Mouse (Mus musculus) bone marrow macrophage, adult 2 months (primary cell): Measurements from ENCODE around the gene Iqcb1. TPM values are rescaled to one million over a fixed set of nuclear protein-coding genes. Genes with fewer than 3 reads are reported as not detected.

ENCODE experiments used
- H3K27ac ChIP-seq: 2 replicates; pipeline ENCODE4 v1.5.1; 2012; ENCODE audit warnings: low read depth, low read length; ENCODE audit not compliant: insufficient read depth
- H3K4me1 ChIP-seq: 2 replicates; pipeline ENCODE4 v1.6.1; 2012; ENCODE audit warnings: low read length; ENCODE audit not compliant: control insufficient read depth, insufficient read depth
- H3K4me3 ChIP-seq: 2 replicates; pipeline ENCODE4 v1.5.1; 2012; ENCODE audit warnings: mild to moderate bottlenecking, low read length, moderate library complexity; ENCODE audit not compliant: insufficient read depth
- CTCF ChIP-seq: IDR thresholded peaks from 2 replicates; pipeline ENCODE4 v1.5.1; 2012; ENCODE audit warnings: low read depth, mild to moderate bottlenecking, low read length, moderate library complexity
- POLR2A ChIP-seq: IDR thresholded peaks from 2 replicates; pipeline ENCODE4 v1.6.1; 2012; ENCODE audit warnings: mild to moderate bottlenecking, low read depth, low read length, borderline replicate concordance
- polyA plus RNA-seq: library from polyadenylated mRNA; stranded (reverse); fragments of >200 nt; gene quantifications from 2 replicates; pipeline ENCODE4 v1.2.4, GENCODE M21; 2012; ENCODE audit not compliant: missing spikeins, insufficient read depth, insufficient read length

Gene Iqcb1
- polyA plus RNA-seq, 1 experiment = 6.9 TPM

DNA sequence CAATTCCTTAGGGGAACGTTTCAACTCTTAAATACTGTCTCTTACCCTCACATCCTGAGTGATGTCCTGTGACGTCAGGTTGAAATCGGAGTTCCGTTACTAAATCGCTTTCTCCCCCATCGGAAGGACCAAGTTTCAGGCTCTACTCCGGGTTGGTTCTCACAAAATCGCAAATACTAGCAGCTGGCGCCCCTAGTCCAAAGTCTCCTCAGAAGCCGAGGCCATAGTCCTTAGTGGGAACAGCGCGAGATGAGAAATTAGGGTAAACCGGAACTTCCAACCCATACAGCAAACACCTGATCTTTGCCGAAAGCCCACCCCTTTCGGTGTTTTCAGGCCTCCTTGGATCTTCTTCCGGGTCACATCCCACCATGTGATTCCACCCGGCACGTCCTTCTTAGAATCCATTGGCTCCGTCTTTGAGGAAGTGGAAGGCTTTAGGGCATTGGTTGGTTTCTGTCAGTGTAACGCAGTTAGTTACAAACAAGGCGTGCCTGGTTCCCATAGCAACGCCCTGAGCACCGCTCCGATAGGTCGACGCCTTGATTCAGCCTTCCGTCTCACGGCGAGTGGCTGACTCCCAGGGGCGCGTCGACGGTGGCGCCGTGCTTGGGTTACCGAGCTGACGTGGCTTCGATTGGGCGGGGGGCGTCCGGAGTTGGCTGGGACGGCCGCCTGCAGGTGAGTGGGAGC is 46.5 kb downstream of the Iqcb1 start, which contains the start of the genes Eaf2 and Golgb1:
TSS of gene Eaf2 (minus strand) at position 421 of the 693 bp plus-strand sequence.
TSS of gene Golgb1 (plus strand) at position 558 of the 693 bp plus-strand sequence.
- no peak for TF ChIP-seq POLR2A
- peak within 1 kb of the TSS; percentile 71 for H3K27ac ChIP-seq
- H3K4me1 ChIP-seq = peaks cover 8% of the 10 kb centered on the region
- peak within 1 kb of the TSS; percentile 89 for H3K4me3 ChIP-seq

DNA sequence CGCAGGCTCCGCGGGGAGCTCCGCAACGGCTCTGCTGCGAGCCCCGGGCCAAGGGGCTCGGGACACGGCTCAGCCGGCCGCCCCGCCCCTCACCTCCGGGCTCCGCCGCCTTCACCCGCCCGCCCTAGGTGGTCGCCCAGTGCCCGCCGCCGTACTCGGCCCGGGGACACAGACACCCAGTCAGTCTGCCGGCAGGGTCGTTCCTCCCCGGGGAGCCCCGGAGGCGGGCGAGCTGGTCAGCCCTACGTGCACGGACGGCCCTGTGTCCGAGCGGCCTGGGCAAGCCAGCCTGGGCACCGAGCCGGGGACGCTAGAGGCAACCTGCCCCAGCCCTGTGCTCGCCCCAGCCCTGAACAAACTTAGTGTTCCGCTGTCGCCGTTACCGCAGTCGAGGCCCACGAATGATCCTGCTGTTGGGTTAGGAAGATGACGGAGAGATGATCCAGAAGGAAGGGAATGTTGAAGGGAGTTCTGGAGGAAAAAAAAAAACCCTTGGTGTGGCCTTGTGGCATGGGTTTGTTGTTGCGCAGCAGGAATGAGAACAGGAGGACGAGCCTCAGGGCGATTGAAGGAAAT is 47.2 kb downstream of the Iqcb1 start:
- TF ChIP-seq POLR2A (no peak), CTCF (no peak)
- Histone ChIP-seq H3K27ac (0 out of 2 replicates have a peak overlapping the region, but pooled peaks have one; percentile 21), H3K4me1 (peaks cover 8% of the 10 kb centered on the region)

GRCm38 (mm10) chr16:36877316-36877715 is 49.1 kb downstream of the Iqcb1 start:
- TF ChIP-seq POLR2A (no peak), CTCF (no peak)
- H3K4me3 ChIP-seq = no peak overlapping the region
- peaks cover 8% of the 10 kb centered on the region for H3K4me1 ChIP-seq
- no peak overlapping the region for H3K27ac ChIP-seq

More for the DNA sequence above, 47.2 kb downstream of the Iqcb1 start:
- peak overlapping the region; percentile 89 for H3K4me3 ChIP-seq

DNA sequence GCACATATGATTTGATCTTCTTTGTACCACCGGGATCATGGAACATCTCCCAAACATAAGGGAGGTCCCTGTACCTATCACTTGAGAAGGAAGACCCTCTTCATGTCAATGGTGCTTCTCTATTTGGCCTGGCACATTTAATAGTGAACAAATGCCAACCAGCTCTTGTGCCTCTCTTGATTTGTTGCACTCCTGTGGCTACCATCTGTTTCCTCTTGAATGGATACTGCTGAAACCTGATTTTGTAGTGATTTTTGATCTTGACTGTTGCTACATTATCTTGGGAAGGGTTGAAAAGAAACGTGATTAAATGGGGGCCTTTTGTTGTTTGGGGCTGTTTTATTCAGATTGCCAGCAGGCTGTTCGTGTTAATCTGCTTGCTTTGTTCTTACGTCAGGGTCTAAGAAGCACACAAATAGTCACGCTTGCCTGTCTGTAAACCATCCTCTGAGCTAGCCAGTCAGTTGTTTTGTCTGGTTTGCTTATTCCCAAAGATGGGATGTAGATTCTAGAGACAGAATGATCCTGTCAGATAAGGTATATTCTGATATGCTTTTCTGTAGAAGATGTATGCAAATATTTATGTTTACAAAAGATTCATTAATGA is 54.7 kb downstream of the Iqcb1 start:
- H3K27ac ChIP-seq = no peak overlapping the region
- H3K4me3 ChIP-seq = no peak overlapping the region
- H3K4me1 ChIP-seq = peaks cover 3% of the 10 kb centered on the region
- TF ChIP-seq POLR2A (no peak), CTCF (no peak)

GRCm38 (mm10) chr16:36884881-36885280 is 56.7 kb downstream of the Iqcb1 start:
- Histone ChIP-seq H3K4me3 (no peak overlapping the region), H3K4me1 (no peaks in the 10 kb centered on the region), H3K27ac (no peak overlapping the region)
- TF ChIP-seq POLR2A (no peak), CTCF (peak; percentile 49)

DNA sequence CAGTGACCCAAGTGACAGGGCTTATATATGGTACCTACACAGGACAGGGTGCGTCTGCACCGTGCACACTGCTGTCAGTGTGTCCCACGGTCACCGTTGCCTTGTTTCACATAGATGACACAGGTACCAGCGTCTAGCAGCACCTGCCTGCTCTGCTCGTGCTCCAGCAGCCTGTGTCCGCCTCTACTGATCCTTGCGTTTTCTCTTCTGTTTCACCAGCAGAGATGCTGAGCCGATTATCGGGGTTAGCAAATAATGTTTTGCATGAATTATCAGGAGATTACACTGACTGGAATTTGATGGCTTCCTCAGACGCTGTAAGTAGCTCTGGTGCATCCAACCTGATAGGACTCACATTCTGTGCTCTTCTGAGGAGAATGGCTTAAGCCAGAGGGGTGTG is 57.7 kb downstream of the Iqcb1 start:
- TF ChIP-seq POLR2A = no peak
- TF ChIP-seq CTCF = no peak
- no peak overlapping the region for H3K4me3 ChIP-seq
- no peaks in the 10 kb centered on the region for H3K4me1 ChIP-seq
- no peak overlapping the region for H3K27ac ChIP-seq

- Histone ChIP-seq H3K4me3 (no peak overlapping the region), H3K4me1 (no peaks in the 10 kb centered on the region), H3K27ac (no peak overlapping the region)
- TF ChIP-seq POLR2A (no peak), CTCF (no peak)
These were observed 59.4 kb downstream of the Iqcb1 start for GRCm38 (mm10) chr16:36887546-36887945.

DNA sequence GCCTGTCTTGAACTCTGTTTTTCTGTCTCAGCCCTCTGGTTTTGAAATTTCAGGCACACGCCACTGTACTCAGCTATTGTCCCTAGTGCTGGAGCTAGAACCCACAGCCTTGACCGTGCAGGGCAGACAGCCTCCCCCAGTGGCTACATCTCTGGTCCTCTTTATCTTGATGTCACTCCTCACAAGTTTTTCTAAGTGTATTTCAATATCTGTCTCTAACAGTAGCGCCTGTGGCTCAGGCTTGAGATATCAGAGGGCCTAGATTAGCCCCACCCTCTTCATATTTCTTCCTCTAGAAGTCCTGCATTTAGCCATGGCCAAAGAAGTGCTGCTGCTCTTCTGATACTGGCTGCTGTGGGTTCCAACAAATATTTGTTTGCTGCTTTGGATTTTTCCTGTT is 62.4 kb downstream of the Iqcb1 start:
- Histone ChIP-seq H3K4me1 (no peaks in the 10 kb centered on the region), H3K27ac (no peak overlapping the region), H3K4me3 (no peak overlapping the region)
- no peak for TF ChIP-seq CTCF
- TF ChIP-seq POLR2A = no peak

GRCm38 (mm10) chr16:36891415-36891814 is 63.2 kb downstream of the Iqcb1 start:
- no peak overlapping the region for H3K27ac ChIP-seq
- H3K4me1 ChIP-seq = no peaks in the 10 kb centered on the region
- TF ChIP-seq POLR2A (no peak), CTCF (no peak)
- H3K4me3 ChIP-seq = no peak overlapping the region

- Histone ChIP-seq H3K4me3 (no peak overlapping the region), H3K4me1 (no peaks in the 10 kb centered on the region), H3K27ac (no peak overlapping the region)
- TF ChIP-seq CTCF (no peak), POLR2A (no peak)
These were observed 65.1 kb downstream of the Iqcb1 start for GRCm38 (mm10) chr16:36893317-36893716.
